Mouse (Mus musculus) ES-E14 (cell line): ENCODE results near the gene Wdr4. TPM values are rescaled to one million over a fixed set of nuclear protein-coding genes. Genes with fewer than 3 reads are reported as not detected.
"Not testable (repeated sequence)": the region's sequence is repeated elsewhere in the genome, so short reads cannot be mapped to it uniquely, and the experiment has no call there.

Source experiments
- DNase-seq: peaks from one replicate; pipeline ENCODE4 v3.0.0-alpha.2; 2013; ENCODE audit warnings: low read depth, low spot score
- H3K27ac ChIP-seq: 2 replicates; pipeline ENCODE4 v1.5.1; 2012; ENCODE audit warnings: low read depth, mild to moderate bottlenecking, low read length, moderate library complexity, mixed read lengths; ENCODE audit not compliant: poor library complexity, insufficient read depth, severe bottlenecking
- H3K36me3 ChIP-seq: 2 replicates; pipeline ENCODE4 v1.6.1; 2012; ENCODE audit warnings: mild to moderate bottlenecking, low read length, moderate library complexity, mixed read lengths; ENCODE audit not compliant: control insufficient read depth, poor library complexity, insufficient read depth, severe bottlenecking
- H3K4me1 ChIP-seq, 2 experiments: fragments of 150-350 bp in 1 of 2; sonication (generic) in 1 of 2; 2 replicates each; pipeline ENCODE4 v1.6.1; 2012; ENCODE audit warnings: low read length in 2 of 2, mild to moderate bottlenecking in 1 of 2, mixed read lengths in 1 of 2; ENCODE audit not compliant: control insufficient read depth in 2 of 2, insufficient read depth in 2 of 2, poor library complexity in 1 of 2
- H3K4me3 ChIP-seq, 2 experiments: fragments of 150-350 bp in 1 of 2; sonication (generic) in 1 of 2; 2 replicates each; pipeline ENCODE4 v1.5.1; 2012; ENCODE audit warnings: low read length in 2 of 2, low read depth in 1 of 2, mild to moderate bottlenecking in 1 of 2, mixed read lengths in 1 of 2; ENCODE audit not compliant: insufficient read depth in 1 of 2, poor library complexity in 1 of 2, severe bottlenecking in 1 of 2
- H3K9ac ChIP-seq: 2 replicates; pipeline ENCODE4 v1.6.1; 2012; ENCODE audit warnings: low read depth, mild to moderate bottlenecking, low read length, mixed read lengths; ENCODE audit not compliant: poor library complexity, insufficient read depth, severe bottlenecking
- H3K9me3 ChIP-seq: fragments of 150-350 bp; sonication (generic); 2 replicates; pipeline ENCODE4 v1.6.1; 2012; ENCODE audit warnings: low read depth, mild to moderate bottlenecking, low read length; ENCODE audit not compliant: control insufficient read depth, insufficient read depth
- CHD2 ChIP-seq: IDR thresholded peaks from 2 replicates; pipeline ENCODE4 v1.6.1; 2014; ENCODE audit warnings: mild to moderate bottlenecking, low read depth, low read length, inconsistent platforms
- HCFC1 ChIP-seq: IDR thresholded peaks from 2 replicates; pipeline ENCODE4 v1.6.1; 2012; ENCODE audit warnings: low read length, inconsistent platforms, borderline replicate concordance; ENCODE audit not compliant: insufficient read depth
- MAFK ChIP-seq: IDR thresholded peaks from 2 replicates; pipeline ENCODE4 v1.6.1; 2014; ENCODE audit warnings: mild to moderate bottlenecking, low read depth, low read length, inconsistent platforms; ENCODE audit not compliant: insufficient read depth
- ZC3H11A ChIP-seq: IDR thresholded peaks from 2 replicates; pipeline ENCODE4 v1.6.1; 2012; ENCODE audit warnings: low read depth, mild to moderate bottlenecking, inconsistent platforms, low read length, borderline replicate concordance
- ZNF384 ChIP-seq: IDR thresholded peaks from 2 replicates; pipeline ENCODE4 v1.6.1; 2012; ENCODE audit warnings: low read depth, low read length, inconsistent platforms
- in situ Hi-C, 2 experiments: fragments of 600-800 bp; cut with MboI; formaldehyde crosslinking; loops; one replicate each; pipeline ENCODE4 v1.15.1; 2025; ENCODE audit warnings: low sequenced_read_pairs in 2 of 2, inconsistent platforms in 1 of 2; ENCODE audit not compliant: unreplicated experiment in 2 of 2
- total RNA-seq: library from RNA; depleted of rRNA; stranded (reverse); fragments of 300-350 nt; gene quantifications from 2 replicates; pipeline ENCODE4 v1.2.3, GENCODE M21; 2012

Gene Wdr4
- total RNA-seq, 1 experiment: 58.5 TPM

- in situ Hi-C loops: no loop called here
- H3K9ac ChIP-seq: peak overlapping the region; percentile 39
These were observed 16.3 kb upstream of the Wdr4 start for GRCm38 (mm10) chr17:31535871-31536629.

GRCm38 (mm10) chr17:31535358-31535757, 15.6 kb upstream of the Wdr4 start:
- no peak overlapping the region for H3K4me3 ChIP-seq
- peak overlapping the region; percentile 39; the same call in 1 of the 2 replicates for H3K9ac ChIP-seq
- in situ Hi-C loops: no loop called here
- no peak for DNase-seq
- TF ChIP-seq HCFC1 (no peak), MAFK (no peak), CHD2 (no peak), ZC3H11A (no peak), ZNF384 (no peak)
- peaks cover 0 to 21% of the 10 kb centered on the region in 2 experiments; a peak in 2 of 4 replicates for H3K4me1 ChIP-seq
- H3K36me3 ChIP-seq: peaks cover 6% of the 10 kb centered on the region; the same call in 1 of the 2 replicates
- H3K9me3 ChIP-seq: no peaks in the 10 kb centered on the region
- no peak overlapping the region; the same call in none of the 2 replicates for H3K27ac ChIP-seq

More at GRCm38 (mm10) chr17:31535871-31536629, 16.3 kb upstream of the Wdr4 start:
- peaks cover 4% of the 10 kb centered on the region; the same call in 1 of the 2 replicates for H3K36me3 ChIP-seq
- peak overlapping the region; percentile 41 for H3K27ac ChIP-seq
- no peak for DNase-seq
- H3K4me3 ChIP-seq: no peak overlapping the region
- no peaks in the 10 kb centered on the region for H3K9me3 ChIP-seq
- TF ChIP-seq CHD2 (no peak), ZC3H11A (no peak), HCFC1 (no peak), MAFK (no peak), ZNF384 (no peak)
- H3K4me1 ChIP-seq: peaks cover 0 to 20% of the 10 kb centered on the region in 2 experiments; a peak in 1 of 4 replicates

GRCm38 (mm10) chr17:31532331-31532730, 12.6 kb upstream of the Wdr4 start:
- H3K9ac ChIP-seq: peak overlapping the region; percentile 78
- peak overlapping the region; percentile 47 to 60; a peak in 3 of 4 replicates for H3K4me3 ChIP-seq
- H3K27ac ChIP-seq: peak overlapping the region; percentile 38; the same call in 1 of the 2 replicates
- H3K9me3 ChIP-seq, DNase-seq, in situ Hi-C loops: not testable (repeated sequence)
- H3K4me1 ChIP-seq: peaks cover 3 to 33% of the 10 kb centered on the region in 2 experiments
- peaks cover 17% of the 10 kb centered on the region for H3K36me3 ChIP-seq

GRCm38 (mm10) chr17:31531441-31532158, 11.8 kb upstream of the Wdr4 start:
- Histone ChIP-seq H3K9me3 (no peaks in the 10 kb centered on the region), H3K9ac (peak overlapping the region; percentile 78), H3K36me3 (peaks cover 23% of the 10 kb centered on the region), H3K4me1 (peaks cover 3 to 36% of the 10 kb centered on the region in 2 experiments), H3K27ac (peak overlapping the region; percentile 74), H3K4me3 (peak overlapping the region; percentile 47 to 60)
- in situ Hi-C loops: no loop called here
- TF ChIP-seq ZC3H11A: no peak
- TF ChIP-seq CHD2: no peak
- TF ChIP-seq MAFK: no peak
- TF ChIP-seq HCFC1: no peak
- no peak for TF ChIP-seq ZNF384
- DNase-seq: no peak
